Mouse (Mus musculus) E14TG2a.4 (cell line): ENCODE results near the gene Sema3f.
"Not testable (repeated sequence)": the region's sequence is repeated elsewhere in the genome, so short reads cannot be mapped to it uniquely, and the experiment has no call there.

Experiments used
- H3K27me3 ChIP-seq: 2 replicates; pipeline ENCODE4 v1.6.1; 2014; ENCODE audit warnings: low read length, control low read depth; ENCODE audit not compliant: insufficient read depth
- H3K36me3 ChIP-seq: 2 replicates; pipeline ENCODE4 v1.6.1; 2014; ENCODE audit warnings: low read length, control low read depth; ENCODE audit not compliant: insufficient read depth
- H3K4me1 ChIP-seq: replicated peaks from 2 replicates; pipeline ENCODE4 v1.6.1; 2014; ENCODE audit warnings: low read depth, low read length, control low read depth
- H3K4me3 ChIP-seq: replicated peaks from 2 replicates; pipeline ENCODE4 v1.5.1; 2014; ENCODE audit warnings: mild to moderate bottlenecking, low read length
- H3K9me3 ChIP-seq: 2 replicates; pipeline ENCODE4 v1.6.1; 2014; ENCODE audit warnings: low read length, control low read depth
- CTCF ChIP-seq: conservative IDR thresholded peaks from 2 replicates; pipeline ENCODE4 v1.5.1; 2014; ENCODE audit warnings: low read length
- NANOG ChIP-seq: IDR thresholded peaks from 2 replicates; pipeline ENCODE4 v1.6.1; 2014; ENCODE audit warnings: borderline replicate concordance, low read length, mixed read lengths
- POU5F1 ChIP-seq: IDR thresholded peaks from 2 replicates; pipeline ENCODE4 v1.6.1; 2014; ENCODE audit warnings: low read length, borderline replicate concordance

Gene Sema3f

GRCm38 (mm10) chr9:107677819-107678526 lies 32.3 kb downstream of the Sema3f start:
- peaks cover 69% of the 10 kb centered on the region for H3K27me3 ChIP-seq
- TF ChIP-seq CTCF, result peak; percentile 74
- not testable (repeated sequence) for H3K36me3 ChIP-seq, H3K9me3 ChIP-seq
- peak overlapping the region; percentile 56 for H3K4me3 ChIP-seq
- peaks cover 58% of the 10 kb centered on the region for H3K4me1 ChIP-seq

GRCm38 (mm10) chr9:107677091-107677784 lies 33.0 kb downstream of the Sema3f start:
- Histone ChIP-seq H3K4me1 (peaks cover 50% of the 10 kb centered on the region), H3K36me3 (no peaks in the 10 kb centered on the region), H3K9me3 (no peaks in the 10 kb centered on the region), H3K27me3 (peaks cover 67% of the 10 kb centered on the region), H3K4me3 (peak overlapping the region; percentile 56)
- TF ChIP-seq POU5F1 (no peak), NANOG (no peak), CTCF (peak; percentile 93)

GRCm38 (mm10) chr9:107676302-107676701 lies 34.0 kb downstream of the Sema3f start:
- Histone ChIP-seq H3K9me3 (no peaks in the 10 kb centered on the region), H3K4me1 (peaks cover 42% of the 10 kb centered on the region), H3K4me3 (peak overlapping the region; percentile 73), H3K36me3 (no peaks in the 10 kb centered on the region), H3K27me3 (peaks cover 62% of the 10 kb centered on the region)
- no peak for TF ChIP-seq NANOG
- no peak for TF ChIP-seq POU5F1
- no peak for TF ChIP-seq CTCF

GRCm38 (mm10) chr9:107675671-107676301 lies 34.5 kb downstream of the Sema3f start:
- TF ChIP-seq POU5F1, result no peak
- TF ChIP-seq CTCF, result no peak; the same call in 1 of the 2 replicates
- TF ChIP-seq NANOG, result no peak
- H3K9me3 ChIP-seq, result no peaks in the 10 kb centered on the region
- H3K4me1 ChIP-seq, result peaks cover 41% of the 10 kb centered on the region
- peak overlapping the region; percentile 73 for H3K4me3 ChIP-seq
- peaks cover 60% of the 10 kb centered on the region for H3K27me3 ChIP-seq
- H3K36me3 ChIP-seq, result no peaks in the 10 kb centered on the region

- TF ChIP-seq CTCF (no peak), NANOG (no peak), POU5F1 (no peak)
Measured at GRCm38 (mm10) chr9:107674609-107675429, 35.5 kb downstream of the Sema3f start.

GRCm38 (mm10) chr9:107670259-107670658 lies 40.0 kb downstream of the Sema3f start:
- Histone ChIP-seq H3K4me3 (no peak overlapping the region), H3K36me3 (no peaks in the 10 kb centered on the region), H3K4me1 (peaks cover 33% of the 10 kb centered on the region), H3K9me3 (no peaks in the 10 kb centered on the region), H3K27me3 (peaks cover 82% of the 10 kb centered on the region)
- no peak for TF ChIP-seq POU5F1
- no peak for TF ChIP-seq CTCF
- TF ChIP-seq NANOG, result no peak

More at GRCm38 (mm10) chr9:107674609-107675429, 35.5 kb downstream of the Sema3f start:
- Histone ChIP-seq H3K9me3 (no peaks in the 10 kb centered on the region), H3K4me3 (peak overlapping the region; percentile 73), H3K27me3 (peaks cover 63% of the 10 kb centered on the region), H3K36me3 (no peaks in the 10 kb centered on the region), H3K4me1 (peaks cover 41% of the 10 kb centered on the region)

GRCm38 (mm10) chr9:107669480-107669945 lies 40.8 kb downstream of the Sema3f start, which contains the start of gene Slc38a3:
TSS of gene Slc38a3 (minus strand) at chr9:107669530.
- Histone ChIP-seq H3K4me3 (no peak within 1 kb of the TSS), H3K36me3 (no peaks in the 10 kb centered on the region), H3K4me1 (peaks cover 26% of the 10 kb centered on the region), H3K27me3 (peaks cover 81% of the 10 kb centered on the region), H3K9me3 (no peaks in the 10 kb centered on the region)
- TF ChIP-seq NANOG (no peak), CTCF (no peak), POU5F1 (no peak)
